Mouse (Mus musculus): ENCODE measurements at regions not wholly inside any gene's neighbourhood (a gene's known extent, or its start where the extent isn't known, plus 50 kb on each side); places are given as distances from the start of the nearest gene placed in this dataset.

GRCm38 (mm10) chr14:23194569-23195529 is 819.4 kb downstream of the Kcnma1 start:
- no peak for TF ChIP-seq CTCF (IDR thresholded peaks at IDR 0.05; ENCODE audit: low read depth)
- TF ChIP-seq EP300 (IDR thresholded peaks at IDR 0.05; ENCODE audit: low read depth): no peak
